Mouse (Mus musculus): ENCODE data around the gene Dhx29. TPM values are rescaled to one million over a fixed set of nuclear protein-coding genes. Genes with fewer than 3 reads are reported as not detected.

Dhx29 gene
- 7.3 and 8.1 TPM in 2 replicates for polyA plus RNA-seq (2012; ENCODE audit: insufficient read depth, insufficient read length, missing spikeins)

DNA sequence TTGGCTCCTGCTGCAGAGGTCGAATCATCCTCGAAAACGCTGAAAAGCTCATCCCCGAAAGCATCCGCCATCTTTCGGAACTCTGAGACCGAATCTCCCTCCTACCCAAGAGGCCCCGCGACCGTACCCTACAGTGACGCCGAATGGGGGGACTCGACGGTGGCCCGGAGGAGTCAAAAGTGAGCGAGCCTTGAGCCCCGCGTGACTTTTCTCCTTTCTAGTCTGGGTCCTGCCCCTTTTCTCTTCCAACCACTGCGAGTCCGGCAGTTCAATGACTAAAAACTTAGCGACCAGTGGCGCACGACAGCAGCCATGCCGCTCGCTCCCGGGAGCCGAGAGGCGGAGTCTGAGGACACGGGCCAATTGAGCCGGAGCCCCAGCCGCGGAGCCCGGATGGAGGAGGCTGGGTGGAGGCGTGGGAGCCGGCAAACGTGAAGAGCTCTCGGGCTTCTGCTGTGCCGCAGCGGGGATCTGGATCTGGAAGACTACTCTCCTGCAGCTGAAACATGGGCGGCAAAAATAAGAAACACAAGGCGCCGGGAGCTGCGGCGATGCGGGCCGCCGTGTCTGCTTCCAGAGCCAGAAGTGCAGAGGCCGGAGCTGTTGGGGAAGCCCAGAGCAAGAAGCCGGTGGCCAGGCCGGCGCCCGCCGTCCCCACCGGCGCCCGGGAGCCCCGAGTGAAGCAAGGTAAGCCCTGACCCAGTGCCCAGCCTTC, at the start of gene Dhx29, which contains the start of gene Mtrex:
Gene Dhx29 (plus strand): TSS at position 168 of the 715 bp plus-strand sequence.
Gene Mtrex (minus strand): TSS at position 112 of the 715 bp plus-strand sequence.
- peak within 1 kb of the TSS; percentile 83 for H3K4me3 ChIP-seq (ENCODE audit: insufficient read depth, low read depth, low read length)
- peak within 1 kb of the TSS; percentile 53 for H3K27ac ChIP-seq (replicated peaks; ENCODE audit: low read depth, low read length)
- H3K4me1 ChIP-seq (ENCODE audit: control insufficient read depth, insufficient read depth, insufficient read length, low read length): peaks cover 7% of the 10 kb centered on the region

- no peak overlapping the region for H3K4me3 ChIP-seq (ENCODE audit: insufficient read depth, low read depth, low read length)
Measured at GRCm38 (mm10) chr13:112887234-112887633, 40.0 kb upstream of the Dhx29 start.

DNA sequence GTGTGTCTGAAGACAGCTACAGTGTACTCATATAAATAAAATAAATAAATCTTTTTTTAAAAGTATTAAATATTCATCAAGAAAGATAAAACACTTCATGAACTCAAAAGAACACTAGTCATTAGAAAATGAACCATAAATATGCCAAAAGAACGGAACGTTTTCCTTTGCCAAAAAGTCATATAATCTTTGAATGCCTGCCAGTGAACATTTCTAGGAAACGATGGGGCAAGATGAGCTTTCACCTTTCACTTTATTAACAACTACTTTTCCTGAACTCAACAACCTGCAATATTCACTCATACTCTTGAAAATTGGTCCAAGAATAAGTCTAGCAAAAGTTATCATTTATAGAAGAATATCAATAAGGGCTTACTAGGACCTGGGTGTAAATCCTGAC, 25.1 kb upstream of the Dhx29 start:
- Histone ChIP-seq H3K27ac (replicated peaks; ENCODE audit: low read depth, low read length) (no peak overlapping the region), H3K4me3 (ENCODE audit: insufficient read depth, low read depth, low read length) (no peak overlapping the region), H3K4me1 (ENCODE audit: control insufficient read depth, insufficient read depth, insufficient read length, low read length) (no peaks in the 10 kb centered on the region)

More at GRCm38 (mm10) chr13:112887234-112887633, 40.0 kb upstream of the Dhx29 start:
- Histone ChIP-seq H3K4me1 (ENCODE audit: control insufficient read depth, insufficient read depth, insufficient read length, low read length) (no peaks in the 10 kb centered on the region), H3K27ac (replicated peaks; ENCODE audit: low read depth, low read length) (no peak overlapping the region)

GRCm38 (mm10) chr13:112909663-112910062, 17.6 kb upstream of the Dhx29 start:
- Histone ChIP-seq H3K4me3 (ENCODE audit: insufficient read depth, low read depth, low read length) (no peak overlapping the region), H3K4me1 (ENCODE audit: control insufficient read depth, insufficient read depth, insufficient read length, low read length) (no peaks in the 10 kb centered on the region), H3K27ac (replicated peaks; ENCODE audit: low read depth, low read length) (no peak overlapping the region)

GRCm38 (mm10) chr13:112910434-112910833, 16.8 kb upstream of the Dhx29 start:
- no peak overlapping the region for H3K27ac ChIP-seq (replicated peaks; ENCODE audit: low read depth, low read length)
- no peak overlapping the region for H3K4me3 ChIP-seq (ENCODE audit: insufficient read depth, low read depth, low read length)
- no peaks in the 10 kb centered on the region for H3K4me1 ChIP-seq (ENCODE audit: control insufficient read depth, insufficient read depth, insufficient read length, low read length)

DNA sequence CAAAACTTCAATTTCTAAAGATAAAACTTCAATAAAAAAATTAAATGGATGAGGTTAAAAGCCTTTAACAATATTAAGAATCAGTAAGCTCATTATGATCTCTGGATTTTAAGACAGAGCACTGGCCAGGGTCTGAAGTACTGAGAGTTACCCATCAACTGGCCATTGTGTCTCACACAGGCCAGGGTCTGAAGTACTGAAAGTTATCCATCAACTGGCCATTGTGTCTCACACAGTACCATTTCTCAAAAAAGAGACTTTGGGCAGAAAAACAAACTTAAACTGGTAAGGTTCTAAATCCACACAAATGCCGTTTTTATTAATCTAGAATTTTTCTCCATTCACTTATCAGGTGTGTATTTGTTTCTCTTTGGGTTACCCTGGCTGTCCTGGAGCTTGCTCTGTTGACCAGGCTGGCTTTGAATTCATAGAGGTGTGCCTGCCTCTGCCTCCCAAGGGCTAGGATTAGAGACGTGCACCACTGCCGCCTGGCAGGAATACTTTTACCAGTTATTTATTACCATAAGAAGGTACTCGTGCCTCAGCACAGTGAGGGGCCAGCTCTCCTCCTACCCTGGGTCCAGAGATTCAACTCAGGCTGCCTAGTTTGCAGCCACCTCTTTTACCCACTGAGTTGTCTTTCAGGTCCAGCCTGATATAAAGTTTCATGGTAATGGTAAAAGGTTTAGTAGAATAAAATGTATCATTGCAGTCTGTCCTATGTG, 8.0 kb upstream of the Dhx29 start:
- Histone ChIP-seq H3K4me1 (ENCODE audit: control insufficient read depth, insufficient read depth, insufficient read length, low read length) (no peaks in the 10 kb centered on the region; the same call in 1 of the 2 replicates), H3K27ac (replicated peaks; ENCODE audit: low read depth, low read length) (no peak overlapping the region), H3K4me3 (ENCODE audit: insufficient read depth, low read depth, low read length) (no peak overlapping the region)

DNA sequence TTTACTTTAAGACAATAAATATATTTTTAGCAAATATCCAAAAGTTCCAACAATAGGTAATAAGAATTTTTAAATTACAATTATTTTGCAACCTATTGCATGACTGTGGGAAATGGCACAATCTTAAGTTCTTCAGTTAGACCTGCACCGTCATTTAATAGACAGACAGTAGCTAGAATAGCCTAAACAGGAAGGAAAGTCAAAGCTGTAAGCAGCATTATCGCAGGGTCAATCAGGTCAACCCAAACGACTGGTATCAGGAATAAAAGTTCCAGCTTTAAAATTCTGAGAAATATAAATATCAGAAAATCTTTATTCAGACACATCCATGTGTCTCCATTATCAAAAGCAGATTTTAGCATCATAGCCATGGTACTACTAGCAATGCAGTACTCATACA, 6.3 kb upstream of the Dhx29 start:
- H3K27ac ChIP-seq (replicated peaks; ENCODE audit: low read depth, low read length): no peak overlapping the region
- H3K4me1 ChIP-seq (ENCODE audit: control insufficient read depth, insufficient read depth, insufficient read length, low read length): peaks cover 5% of the 10 kb centered on the region
- H3K4me3 ChIP-seq (ENCODE audit: insufficient read depth, low read depth, low read length): no peak overlapping the region

DNA sequence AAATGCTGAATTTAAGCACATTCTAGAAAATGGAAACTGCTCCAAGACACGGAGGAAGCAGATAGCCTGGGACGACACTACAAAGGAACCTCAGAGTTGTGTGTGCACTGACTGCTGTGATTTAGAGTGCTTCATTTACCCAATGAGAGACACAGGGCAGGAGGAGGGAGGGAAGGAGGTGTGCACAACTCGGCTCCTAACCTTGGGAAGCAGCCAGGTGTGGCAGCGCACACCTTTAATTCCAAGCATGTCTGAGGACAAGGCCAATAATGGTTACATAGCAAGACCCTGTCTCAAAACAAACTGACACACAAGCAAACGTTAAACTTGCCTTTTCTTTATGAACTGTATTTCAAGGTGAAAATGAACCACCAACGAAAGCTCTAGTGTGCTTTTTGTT, 2.0 kb upstream of the Dhx29 start:
- H3K4me1 ChIP-seq (ENCODE audit: control insufficient read depth, insufficient read depth, insufficient read length, low read length): peaks cover 7% of the 10 kb centered on the region
- no peak overlapping the region for H3K27ac ChIP-seq (replicated peaks; ENCODE audit: low read depth, low read length)
- H3K4me3 ChIP-seq (ENCODE audit: insufficient read depth, low read depth, low read length): peak overlapping the region; percentile 25; the same call in 1 of the 2 replicates

DNA sequence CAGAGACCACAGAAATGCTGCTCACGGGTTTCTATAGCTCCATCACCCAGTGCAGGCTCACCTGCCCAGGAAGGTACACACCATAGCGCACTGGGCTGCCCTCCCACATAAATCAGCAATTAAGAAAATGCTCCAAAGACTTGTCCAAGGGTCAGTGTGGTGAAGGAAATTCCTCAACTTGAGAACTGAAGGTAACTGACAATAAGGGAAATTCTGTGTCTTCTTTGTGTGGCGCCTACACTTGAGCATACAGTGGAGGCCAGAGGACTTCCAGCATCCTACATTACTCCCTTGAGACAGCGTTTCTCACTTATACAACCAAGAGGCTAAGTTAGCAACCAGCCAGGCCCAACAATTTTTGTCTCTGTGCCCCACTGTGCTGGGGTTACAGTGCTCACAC, 1.3 kb upstream of the Dhx29 start:
- Histone ChIP-seq H3K4me3 (ENCODE audit: insufficient read depth, low read depth, low read length) (peak overlapping the region; percentile 51), H3K4me1 (ENCODE audit: control insufficient read depth, insufficient read depth, insufficient read length, low read length) (peaks cover 7% of the 10 kb centered on the region), H3K27ac (replicated peaks; ENCODE audit: low read depth, low read length) (no peak overlapping the region)

DNA sequence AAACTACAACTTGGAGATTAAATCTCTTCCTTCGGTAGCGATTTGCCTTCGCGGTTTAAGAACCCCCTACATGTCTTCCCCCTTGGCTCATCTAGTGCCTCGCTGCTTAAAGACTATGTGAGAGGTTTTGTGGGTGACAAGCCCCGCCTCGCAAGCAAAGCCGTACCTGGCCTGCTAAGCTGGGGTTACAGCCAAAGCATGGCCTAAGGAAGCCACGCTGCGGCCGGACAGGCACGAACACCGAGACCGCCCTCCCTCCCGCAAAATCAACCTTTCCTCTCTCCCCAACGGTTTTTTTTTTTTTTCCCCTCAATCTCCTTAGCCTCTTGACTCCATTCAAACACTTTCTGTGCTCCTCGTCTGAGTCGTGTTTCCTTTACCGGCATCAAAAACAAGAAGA, 458 bp upstream of the Dhx29 start:
- Histone ChIP-seq H3K4me3 (ENCODE audit: insufficient read depth, low read depth, low read length) (peak overlapping the region; percentile 83), H3K27ac (replicated peaks; ENCODE audit: low read depth, low read length) (peak overlapping the region; percentile 53), H3K4me1 (ENCODE audit: control insufficient read depth, insufficient read depth, insufficient read length, low read length) (peaks cover 7% of the 10 kb centered on the region)

DNA sequence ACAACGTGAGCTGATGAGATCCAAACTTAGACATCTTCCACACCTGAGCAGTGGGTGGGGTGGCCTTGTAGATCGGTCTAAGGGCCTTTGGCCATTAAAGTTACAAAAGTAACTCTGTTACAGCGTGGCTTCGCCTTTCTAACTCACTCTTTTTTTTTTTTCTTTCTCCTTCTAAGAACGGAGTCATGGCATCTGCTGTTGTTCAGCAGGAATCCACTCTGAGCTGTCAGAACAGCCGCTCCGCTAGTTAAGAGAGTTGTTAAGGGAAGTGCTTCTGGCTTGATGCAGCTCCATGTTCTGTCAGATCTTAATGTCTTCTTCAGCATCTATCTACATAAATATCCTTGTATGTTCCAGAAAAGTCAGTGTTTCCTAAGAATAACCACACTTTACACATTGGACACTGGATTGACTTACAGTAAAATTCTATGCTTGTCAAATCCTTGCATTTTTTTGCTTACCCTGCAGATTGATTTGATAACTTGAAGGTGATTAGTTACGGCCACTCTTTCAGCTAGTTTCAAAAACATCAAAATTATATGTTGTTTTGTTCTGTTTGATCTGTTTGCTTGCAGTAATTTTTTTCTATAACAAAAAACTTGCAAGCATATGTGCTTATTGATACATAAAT, 899 bp downstream of the Dhx29 start:
- Histone ChIP-seq H3K4me1 (ENCODE audit: control insufficient read depth, insufficient read depth, insufficient read length, low read length) (peaks cover 7% of the 10 kb centered on the region), H3K27ac (replicated peaks; ENCODE audit: low read depth, low read length) (peak overlapping the region; percentile 53; the same call in 1 of the 2 replicates), H3K4me3 (ENCODE audit: insufficient read depth, low read depth, low read length) (peak overlapping the region; percentile 83)

- no peak overlapping the region for H3K4me3 ChIP-seq (ENCODE audit: insufficient read depth, low read depth, low read length)
- H3K4me1 ChIP-seq (ENCODE audit: control insufficient read depth, insufficient read depth, insufficient read length, low read length): no peaks in the 10 kb centered on the region
- H3K27ac ChIP-seq (replicated peaks; ENCODE audit: low read depth, low read length): no peak overlapping the region
Measured at GRCm38 (mm10) chr13:112938130-112938529, 10.9 kb downstream of the Dhx29 start.

DNA sequence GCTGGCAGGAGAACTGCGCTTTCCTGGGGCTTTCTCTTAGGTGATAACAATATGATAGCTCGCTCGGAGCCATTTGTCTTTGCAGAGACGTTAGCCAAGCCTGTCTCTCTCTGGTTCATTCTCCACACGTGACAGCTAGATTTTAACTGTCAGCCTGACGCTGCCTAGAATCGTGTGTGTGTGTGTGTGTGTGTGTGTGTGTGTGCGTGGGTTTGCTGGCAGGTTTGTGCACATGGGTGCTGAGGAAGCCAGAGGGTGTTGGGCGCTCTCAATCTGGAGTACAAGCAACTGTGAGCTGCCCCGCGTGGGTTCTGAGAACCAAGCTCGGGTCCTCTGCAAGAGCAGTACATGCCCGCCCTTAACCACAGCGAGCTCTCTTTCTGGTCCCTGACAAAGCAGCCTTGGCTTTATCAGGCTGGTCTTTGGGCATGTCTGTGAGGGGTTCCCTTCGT, 14.7 kb downstream of the Dhx29 start:
- Histone ChIP-seq H3K4me3 (ENCODE audit: insufficient read depth, low read depth, low read length) (no peak overlapping the region), H3K27ac (replicated peaks; ENCODE audit: low read depth, low read length) (no peak overlapping the region), H3K4me1 (ENCODE audit: control insufficient read depth, insufficient read depth, insufficient read length, low read length) (no peaks in the 10 kb centered on the region)

DNA sequence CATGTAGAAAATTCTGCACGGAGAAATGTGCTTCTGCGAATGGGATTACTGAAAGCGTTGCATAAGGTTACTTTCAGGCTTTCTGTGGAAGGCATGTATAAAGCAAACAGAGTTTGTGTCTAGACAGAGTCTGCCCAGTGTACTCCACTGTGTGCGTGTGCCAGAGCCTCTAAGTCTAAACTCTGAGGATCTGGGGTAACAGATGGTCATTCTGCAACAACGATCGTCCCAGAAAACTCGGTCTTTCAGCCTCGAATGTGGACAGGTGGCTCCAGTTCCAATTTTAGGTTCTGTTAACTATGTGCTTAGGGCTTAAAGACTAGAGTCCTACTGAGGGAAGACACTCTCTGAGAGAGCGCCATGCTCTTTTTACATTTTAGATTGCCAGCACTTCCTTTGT, 18.1 kb downstream of the Dhx29 start:
- no peaks in the 10 kb centered on the region for H3K4me1 ChIP-seq (ENCODE audit: control insufficient read depth, insufficient read depth, insufficient read length, low read length)
- H3K27ac ChIP-seq (replicated peaks; ENCODE audit: low read depth, low read length): no peak overlapping the region
- no peak overlapping the region for H3K4me3 ChIP-seq (ENCODE audit: insufficient read depth, low read depth, low read length)

GRCm38 (mm10) chr13:112945900-112946299, 18.6 kb downstream of the Dhx29 start:
- no peaks in the 10 kb centered on the region for H3K4me1 ChIP-seq (ENCODE audit: control insufficient read depth, insufficient read depth, insufficient read length, low read length)
- no peak overlapping the region for H3K4me3 ChIP-seq (ENCODE audit: insufficient read depth, low read depth, low read length)
- H3K27ac ChIP-seq (replicated peaks; ENCODE audit: low read depth, low read length): no peak overlapping the region

Measured in brown adipose tissue, adult 24 weeks (tissue).